Mouse (Mus musculus): ENCODE data around the gene Gm28048.
A peak's percentile ranks its signal among the peaks of the same experiment; 100 is the strongest.

Gm28048 gene

GRCm38 (mm10) chr11:22885350-22885749 lies 96.5 kb downstream of the Gm28048 start:
- DNase-seq, result no peak

GRCm38 (mm10) chr11:22883676-22884075 lies 98.2 kb downstream of the Gm28048 start:
- DNase-seq, result no peak

- no peak for DNase-seq
These were observed 99.0 kb downstream of the Gm28048 start for GRCm38 (mm10) chr11:22882926-22883325.

GRCm38 (mm10) chr11:22880383-22881172 lies 101.3 kb downstream of the Gm28048 start:
- DNase-seq, result no peak

GRCm38 (mm10) chr11:22879645-22880044 lies 102.2 kb downstream of the Gm28048 start:
- no peak for DNase-seq

- no peak for DNase-seq
These were observed 105.1 kb downstream of the Gm28048 start for GRCm38 (mm10) chr11:22876680-22877330.

- DNase-seq, result no peak
These were observed 106.6 kb downstream of the Gm28048 start for GRCm38 (mm10) chr11:22875279-22875678.

- DNase-seq, result no peak
These were observed 107.1 kb downstream of the Gm28048 start for GRCm38 (mm10) chr11:22874747-22875146.

GRCm38 (mm10) chr11:22873383-22873782 lies 108.5 kb downstream of the Gm28048 start:
- no peak for DNase-seq

GRCm38 (mm10) chr11:22872307-22872680 lies 109.6 kb downstream of the Gm28048 start:
- no peak for DNase-seq

GRCm38 (mm10) chr11:22871628-22872306 lies 110.1 kb downstream of the Gm28048 start:
- peak; percentile 43 for DNase-seq

GRCm38 (mm10) chr11:22868582-22868981 lies 113.3 kb downstream of the Gm28048 start:
- DNase-seq, result no peak

- no peak for DNase-seq
These were observed 114.2 kb downstream of the Gm28048 start for GRCm38 (mm10) chr11:22867691-22868090.

GRCm38 (mm10) chr11:22865635-22866246 lies 116.1 kb downstream of the Gm28048 start:
- DNase-seq, result no peak

GRCm38 (mm10) chr11:22864305-22865060 lies 117.4 kb downstream of the Gm28048 start:
- DNase-seq, result no peak

GRCm38 (mm10) chr11:22863581-22863980 lies 118.3 kb downstream of the Gm28048 start:
- DNase-seq, result no peak

GRCm38 (mm10) chr11:22861315-22861714 lies 120.6 kb downstream of the Gm28048 start:
- no peak for DNase-seq

GRCm38 (mm10) chr11:22860335-22861227 lies 121.3 kb downstream of the Gm28048 start, which contains the start of gene B3gnt2:
TSS of gene B3gnt2 (minus strand) at chr11:22860961.
- DNase-seq, result peak; percentile 72

GRCm38 (mm10) chr11:22859633-22860334 lies 122.1 kb downstream of the Gm28048 start:
- DNase-seq, result peak; percentile 93

GRCm38 (mm10) chr11:22859301-22859632 lies 122.6 kb downstream of the Gm28048 start:
- DNase-seq, result no peak
